19 mouse cellular contexts compared by ENCODE assay signal in genomic region chr6:112738924-112739323, GRCm38 (mm10). TPM values are rescaled to one million over a fixed set of nuclear protein-coding genes. Genes with fewer than 3 reads are reported as not detected.
A peak's percentile ranks its signal among the peaks of the same experiment; 100 is the strongest.
DNase-seq lines count a peak whose midpoint lies in the region; ATAC-seq and TF ChIP-seq lines count a peak whose summit lies in the region.
"Had no signal": no experiment of that assay in that cellular context is flagged by ENCODE, and none has a peak within 500 bp of the region (broad histone marks: within the 10 kb centered on the region; RNA-seq: fewer than 3 reads in every experiment).

No protein-coding gene starts in this region.

- ATAC-seq in intestine, embryonic 16.5 days: no peak
- ATAC-seq: forebrain, postnatal 0 days; inflammation-experienced regulatory T-cells, adult 6 months had no signal

- peak; percentile 23 for DNase-seq in gastrocnemius, adult 2 months
- DNase-seq in gastrocnemius, postnatal 36 days: no peak
- peak; percentile 66 to 88 for DNase-seq in layer of hippocampus, adult 18-20 months (ENCODE audit: low spot score in 2 of 2)
- DNase-seq in layer of hippocampus, adult 9-10 months (ENCODE audit: low spot score): no peak
- DNase-seq in adrenal gland, postnatal 10 days: no peak
- DNase-seq: adrenal gland, postnatal 36 days; cerebellum, adult 11 months; cerebellum, postnatal 36 days; forebrain, postnatal 0 days; lung, embryonic 14.5 days had no signal

- H3K79me2 ChIP-seq in macrophage (ENCODE audit: inconsistent target): no peaks in the 10 kb centered on the region

- no peak overlapping the region for H3K4me3 ChIP-seq in gastrocnemius, adult 2 months
- no peak overlapping the region for H3K4me3 ChIP-seq in bone marrow, adult 2 months (replicated peaks; ENCODE audit: control insufficient read depth, low read depth, low read length)
- H3K4me3 ChIP-seq in macrophage (ENCODE audit: inconsistent target): no peak overlapping the region
- H3K4me3 ChIP-seq in intestine, embryonic 16.5 days (ENCODE audit: low read length): no peak overlapping the region
- H3K4me3 ChIP-seq: heart, embryonic 10.5 days; left cerebral cortex, adult 2 months; limb, embryonic 13.5 days; midbrain, embryonic 10.5 days; neural tube, embryonic 15.5 days had no signal

- 36% methylated on average over 6 of the region's 6 CpGs for WGBS in bone marrow, adult 2 months
- 27% methylated on average over 6 of the region's 6 CpGs for WGBS in macrophage (ENCODE audit: missing documents)
- 93% methylated on average over 6 of the region's 6 CpGs for WGBS in intestine, embryonic 16.5 days

- H3K27me3 ChIP-seq in intestine, embryonic 16.5 days (replicated peaks; ENCODE audit: control insufficient read depth, insufficient read depth, low read length): no peaks in the 10 kb centered on the region
- H3K27me3 ChIP-seq: limb, embryonic 13.5 days; neural tube, embryonic 15.5 days had no signal

- no peak overlapping the region for H3K4me2 ChIP-seq in intestine, embryonic 16.5 days (ENCODE audit: low read depth, low read length)
- H3K4me2 ChIP-seq: limb, embryonic 13.5 days; lung, embryonic 14.5 days; neural tube, embryonic 15.5 days had no signal

- TF ChIP-seq CTCF in gastrocnemius, adult 2 months (IDR thresholded peaks at IDR 0.05): no peak
- no peak for TF ChIP-seq CTCF in bone marrow, adult 2 months (IDR thresholded peaks at IDR 0.05; ENCODE audit: control insufficient read depth, insufficient read depth, low read length)

- no peaks in the 10 kb centered on the region for H3K36me3 ChIP-seq in macrophage (ENCODE audit: inconsistent target)
- peaks cover 3% of the 10 kb centered on the region; the same call in 1 of the 2 replicates for H3K36me3 ChIP-seq in intestine, embryonic 16.5 days (ENCODE audit: control insufficient read depth, insufficient read depth, low read length)
- H3K36me3 ChIP-seq: heart, embryonic 10.5 days had no signal

- no peak overlapping the region for H3K9ac ChIP-seq in intestine, embryonic 16.5 days (ENCODE audit: low read depth, low read length)
- H3K9ac ChIP-seq: forebrain, postnatal 0 days; limb, embryonic 13.5 days; lung, embryonic 14.5 days; neural tube, embryonic 15.5 days had no signal

- TF ChIP-seq POLR2A in bone marrow, adult 2 months (IDR thresholded peaks at IDR 0.05; ENCODE audit: borderline replicate concordance, control insufficient read depth, low read depth, low read length): no peak

- peaks cover 2% of the 10 kb centered on the region; the same call in 1 of the 2 replicates for H3K4me1 ChIP-seq in bone marrow, adult 2 months (ENCODE audit: control insufficient read depth, insufficient read depth, low read length)
- H3K4me1 ChIP-seq in intestine, embryonic 16.5 days (ENCODE audit: control insufficient read depth, insufficient read depth, low read length): no peaks in the 10 kb centered on the region
- H3K4me1 ChIP-seq: heart, embryonic 10.5 days; limb, embryonic 13.5 days; neural tube, embryonic 15.5 days had no signal

- intact Hi-C loops in gastrocnemius, adult 2 months (cut with DNase I): no loop called here
- intact Hi-C loops in gastrocnemius, postnatal 36 days (cut with DNase I): no loop called here

- no peak overlapping the region for H3K27ac ChIP-seq in gastrocnemius, adult 2 months
- peak overlapping the region; percentile 50; the same call in 1 of the 2 replicates for H3K27ac ChIP-seq in bone marrow, adult 2 months (ENCODE audit: control insufficient read depth, insufficient read depth, low read depth, low read length, poor library complexity)
- H3K27ac ChIP-seq in macrophage: peak overlapping the region; percentile 70
- no peak overlapping the region for H3K27ac ChIP-seq in intestine, embryonic 16.5 days (ENCODE audit: low read length)
- H3K27ac ChIP-seq: heart, embryonic 10.5 days; limb, embryonic 13.5 days; midbrain, embryonic 10.5 days; neural tube, embryonic 15.5 days had no signal

- no peaks in the 10 kb centered on the region for H3K9me3 ChIP-seq in intestine, embryonic 16.5 days (ENCODE audit: control insufficient read depth, low read length)
- H3K9me3 ChIP-seq: heart, embryonic 10.5 days; limb, embryonic 13.5 days; midbrain, embryonic 10.5 days; neural tube, embryonic 15.5 days had no signal

RNA-seq across cellular contexts. Expression of gene Rad18, which starts 42.4 kb away (rescaled TPM):
- 1 to 10 TPM in 1 of 2 experiments, under 1 TPM in 1; 0.92 to 1.4 TPM for total RNA-seq in gastrocnemius, adult 2 months (2021)
- total RNA-seq in gastrocnemius, postnatal 36 days (2021): 1 to 10 TPM in 1 of 2 experiments, under 1 TPM in 1; 0.81 to 1.5 TPM
- total RNA-seq in layer of hippocampus, adult 18-20 months (2021): 1 to 10 TPM; 7.3 to 8.4 TPM
- polyA plus RNA-seq in bone marrow, adult 2 months (2011; ENCODE audit: insufficient read depth, insufficient read length, low replicate concordance, missing spikeins): 12.2 and 13.1 TPM in 2 replicates
- 10 to 100 TPM in 24 of 26 experiments, 1 to 10 TPM in 2; 5.2 to 42.0 (median 17.1) TPM for total RNA-seq in macrophage (2018; cell fraction: chromatin; rRNA removed)
- 1 to 10 TPM; 2.5 to 5.2 (median 3.6) TPM for total RNA-seq in macrophage (2018; cell fraction: cytosol; rRNA removed)
- total RNA-seq in macrophage (2018; cell fraction: nucleus; rRNA removed): 10 to 100 TPM in 12 of 26 experiments, 1 to 10 TPM in 14; 4.6 to 27.3 (median 9.8) TPM
- 2.3 to 10.0 TPM (median 4.8 TPM) in 3 replicates for polyA plus RNA-seq in macrophage (2018)
- 10 to 100 TPM in 1 of 2 experiments, 1 to 10 TPM in 1; 9.7 to 10.1 TPM for total RNA-seq in adrenal gland, postnatal 10 days (2021)
- polyA plus RNA-seq in intestine, embryonic 16.5 days (2015; fragmentation: Nextera tagmentation; extraction: Ambion mirVana): 22.0 and 24.0 TPM in 2 replicates

Comparison
In these comparisons a context has a peak if more than half of its experiments do, and no peak if none do; other contexts are left out.
1. DNase-seq: peak in gastrocnemius, adult 2 months (single experiment) and layer of hippocampus, adult 18-20 months (2 of 2); none in gastrocnemius, postnatal 36 days (0 of 2), layer of hippocampus, adult 9-10 months (single experiment) and adrenal gland, postnatal 10 days (single experiment).
2. H3K27ac ChIP-seq: peak in bone marrow, adult 2 months (single experiment) and macrophage (single experiment); none in gastrocnemius, adult 2 months (single experiment) and intestine, embryonic 16.5 days (single experiment).